Mouse (Mus musculus): ENCODE results near the gene Stard9.

GRCm38 (mm10) chr2:120646777-120647176 lies 17.9 kb downstream of the Stard9 start:
- TF ChIP-seq GATA1 (IDR thresholded peaks at IDR 0.05; ENCODE audit: borderline replicate concordance, low read length) (no peak), CTCF (IDR thresholded peaks at IDR 0.05; ENCODE audit: low read depth, low read length) (no peak), POLR2AphosphoS5 (IDR thresholded peaks at IDR 0.05; ENCODE audit: insufficient replicate concordance, low read depth, low read length) (no peak), TAL1 (conservative IDR thresholded peaks at IDR 0.05; ENCODE audit: low read depth, low read length) (no peak), GATA2 (IDR thresholded peaks at IDR 0.05; ENCODE audit: borderline replicate concordance, low read depth, low read length) (no peak)

All from G1E (cell line).